Mouse (Mus musculus): ENCODE data around the gene Ppp1r3c.

DNA sequence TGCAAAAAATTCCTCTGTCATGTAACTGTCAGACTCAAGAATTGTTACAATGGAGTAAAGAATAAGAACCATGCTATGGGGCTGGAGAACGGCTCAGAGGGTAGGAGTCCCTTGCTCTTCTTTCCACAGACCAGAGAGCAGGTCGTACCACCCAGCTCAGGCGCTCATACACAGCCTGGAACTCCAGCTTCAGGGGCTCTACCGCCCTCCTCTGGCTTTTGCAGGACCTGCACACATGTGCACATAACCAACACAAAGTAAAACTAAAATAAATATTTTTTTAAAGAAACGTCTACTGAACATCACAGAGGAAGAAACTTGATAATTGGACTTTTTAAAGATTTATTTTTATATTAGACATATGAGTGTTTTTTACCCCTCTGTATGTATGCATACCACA is 1.6 kb upstream of the Ppp1r3c start:
- peak; percentile 57 for TF ChIP-seq CTCF (IDR thresholded peaks at IDR 0.05; ENCODE audit: low read depth)
- no peak for TF ChIP-seq EP300 (optimal IDR thresholded peaks at IDR 0.05)
